Mouse (Mus musculus): ENCODE measurements at regions not wholly inside any gene's neighbourhood (a gene's known extent, or its start where the extent isn't known, plus 50 kb on each side); places are given as distances from the start of the nearest gene placed in this dataset.

DNA sequence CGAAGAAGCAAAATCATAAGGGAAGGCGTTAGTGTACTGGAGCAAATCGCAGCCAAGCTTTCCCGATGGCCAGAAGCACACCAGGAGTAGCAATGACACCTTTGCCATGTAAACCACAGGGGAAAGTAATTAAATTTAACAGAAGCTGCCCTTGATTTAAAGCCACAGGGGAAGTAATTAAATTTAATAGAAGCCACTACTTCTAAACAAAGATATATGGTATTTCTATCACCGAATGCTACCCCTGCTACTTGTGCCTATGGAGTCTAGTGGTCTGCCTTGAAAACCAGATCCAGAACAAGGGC, 240.9 kb downstream of the Ttll7 start:
- in situ Hi-C loops (cut with MboI, MseI), result no loop called here

DNA sequence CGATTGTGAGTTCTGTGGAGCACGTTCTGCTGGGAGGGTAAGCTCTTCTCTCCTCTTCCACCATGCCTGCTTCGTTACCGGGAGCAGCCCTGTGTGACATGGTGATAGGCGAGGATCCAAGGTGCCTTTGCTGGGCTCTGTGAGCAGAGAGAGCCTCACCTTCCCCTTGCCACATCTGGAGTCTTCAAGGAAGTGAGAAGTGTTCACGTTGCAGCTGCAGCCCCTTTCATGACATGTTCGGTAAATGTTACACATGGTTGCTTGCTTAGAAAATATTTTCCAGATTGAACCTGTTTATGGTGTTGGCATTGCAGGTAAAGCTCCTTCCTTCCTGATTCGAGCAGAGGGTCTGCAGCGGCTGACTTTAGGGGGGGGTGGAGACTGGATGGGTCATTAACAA, 244.0 kb downstream of the Ttll7 start:
- in situ Hi-C loops (cut with MboI, MseI), result no loop called here

DNA sequence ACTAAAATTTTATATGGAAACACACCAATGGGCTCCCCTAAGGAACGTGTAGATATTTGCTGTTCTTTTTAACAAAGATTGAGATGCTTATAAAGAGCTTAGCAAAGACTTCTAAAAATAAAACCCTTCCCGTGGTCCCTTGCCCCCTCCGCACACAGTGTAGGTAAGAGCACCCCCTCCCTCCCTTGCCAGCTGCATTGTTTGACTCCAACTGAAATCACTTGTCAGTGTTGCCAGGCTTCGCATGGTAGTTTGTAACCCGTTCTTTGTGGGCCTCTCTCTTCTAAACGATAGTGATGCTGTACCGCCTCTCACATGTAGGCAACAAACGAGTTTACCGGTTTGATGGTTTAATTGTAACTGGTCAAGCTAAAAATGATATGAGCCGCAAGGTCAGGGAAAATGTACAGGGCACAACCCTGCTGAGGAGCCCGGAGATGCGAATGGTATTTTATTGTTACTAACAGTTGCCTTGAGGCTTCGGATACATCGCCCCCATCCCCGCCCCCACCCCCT, 246.0 kb downstream of the Ttll7 start:
- in situ Hi-C loops (cut with MboI, MseI), result no loop called here

DNA sequence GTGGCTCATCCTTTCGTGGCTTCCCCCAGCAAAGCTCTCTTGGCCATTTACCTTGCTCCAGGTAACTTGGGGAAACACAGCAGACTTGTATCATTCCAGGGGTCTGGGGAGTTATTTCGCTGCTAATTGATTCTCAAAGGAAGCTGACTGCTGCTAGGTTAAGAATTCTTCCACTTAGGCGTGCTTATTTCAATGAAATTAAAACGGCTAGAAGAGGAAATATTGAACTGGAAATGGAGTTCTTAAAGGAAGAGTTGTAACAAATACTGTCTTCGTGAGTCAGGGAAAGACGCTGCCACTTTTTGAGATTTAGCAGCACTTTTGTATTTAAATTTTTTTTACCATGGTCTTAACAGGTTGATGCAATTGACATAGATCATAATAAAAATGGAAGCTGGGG, 246.4 kb downstream of the Ttll7 start:
- in situ Hi-C loops (cut with MboI, MseI), result no loop called here

DNA sequence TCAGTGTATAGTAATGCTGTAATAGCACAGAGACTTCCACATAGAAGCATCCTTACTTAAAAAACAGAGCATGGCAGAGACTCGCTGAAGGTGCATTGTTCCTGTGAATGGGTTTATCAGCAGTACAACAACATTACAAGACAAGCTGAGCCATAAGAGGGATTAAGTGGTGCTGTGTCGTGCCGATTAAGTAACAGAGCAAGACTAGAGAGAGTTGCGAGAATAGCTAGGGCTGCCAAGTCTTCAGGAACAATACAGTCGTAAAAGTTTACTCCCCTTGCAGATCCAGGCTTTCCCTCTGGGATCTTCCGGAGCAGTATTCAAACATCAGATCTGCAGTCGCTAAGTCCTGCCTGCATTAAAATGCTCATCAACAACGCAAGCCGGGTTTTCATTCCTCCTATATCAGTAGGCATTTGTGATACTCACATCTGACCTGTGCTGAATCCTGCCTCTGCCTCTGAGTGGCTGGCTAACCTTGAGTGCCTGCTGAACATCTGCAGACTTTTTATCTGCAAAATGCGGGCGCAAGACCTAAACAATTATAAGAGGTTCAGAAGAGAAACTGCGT, 247.1 kb downstream of the Ttll7 start:
- in situ Hi-C loops (cut with MboI, MseI), result no loop called here

DNA sequence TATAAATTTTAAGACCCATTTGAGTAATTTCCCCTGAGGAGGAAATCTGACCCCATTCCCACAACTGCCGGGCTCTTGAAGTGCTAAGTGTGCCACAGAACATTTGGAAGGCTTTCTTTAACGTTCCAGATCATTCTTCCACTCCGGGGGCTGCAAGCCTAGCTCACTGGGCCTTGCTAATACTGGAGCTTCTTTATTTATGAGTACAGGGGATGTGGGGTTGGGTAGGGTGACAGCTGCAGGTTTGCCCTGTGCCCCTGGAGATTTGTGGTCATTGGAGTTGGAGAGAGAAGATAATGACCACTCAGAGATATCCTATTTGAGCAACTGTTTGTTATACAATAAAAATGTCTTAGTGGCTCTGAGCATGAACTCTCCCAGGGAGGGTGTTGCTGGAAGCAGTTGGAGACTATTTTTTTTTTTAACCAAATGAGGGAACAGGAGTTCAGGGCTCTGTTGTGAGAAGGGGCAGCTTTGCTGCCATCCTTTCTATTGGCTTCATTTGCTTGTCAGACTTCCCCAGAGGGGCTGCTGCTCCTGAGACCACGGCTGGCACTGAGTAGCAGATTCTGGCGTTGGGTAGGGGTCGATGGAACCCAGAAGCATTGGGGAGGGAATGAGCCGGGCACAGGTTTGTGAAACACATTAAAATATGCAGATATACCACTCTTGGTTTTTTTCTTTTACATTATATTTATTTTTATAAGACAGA, 249.0 kb downstream of the Ttll7 start:
- in situ Hi-C loops (cut with MboI, MseI), result no loop called here

DNA sequence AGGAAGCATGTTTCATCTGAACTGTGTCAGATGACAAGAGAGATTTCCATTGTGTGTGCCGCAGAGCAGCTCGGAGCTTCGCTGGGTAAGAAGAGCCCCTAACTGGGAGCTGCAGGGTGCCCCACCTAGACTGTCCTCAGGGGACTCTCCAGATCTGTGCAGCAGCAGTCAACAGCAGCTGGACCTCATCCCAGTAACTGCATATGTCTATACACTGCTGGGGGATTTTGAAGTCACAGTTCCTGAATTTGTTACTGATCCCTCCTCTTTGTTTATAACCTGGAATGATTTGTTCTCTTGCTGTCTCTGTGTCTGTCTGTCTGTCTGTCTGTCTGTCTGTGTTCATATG, 249.6 kb downstream of the Ttll7 start:
- in situ Hi-C loops (cut with MboI, MseI), result no loop called here

DNA sequence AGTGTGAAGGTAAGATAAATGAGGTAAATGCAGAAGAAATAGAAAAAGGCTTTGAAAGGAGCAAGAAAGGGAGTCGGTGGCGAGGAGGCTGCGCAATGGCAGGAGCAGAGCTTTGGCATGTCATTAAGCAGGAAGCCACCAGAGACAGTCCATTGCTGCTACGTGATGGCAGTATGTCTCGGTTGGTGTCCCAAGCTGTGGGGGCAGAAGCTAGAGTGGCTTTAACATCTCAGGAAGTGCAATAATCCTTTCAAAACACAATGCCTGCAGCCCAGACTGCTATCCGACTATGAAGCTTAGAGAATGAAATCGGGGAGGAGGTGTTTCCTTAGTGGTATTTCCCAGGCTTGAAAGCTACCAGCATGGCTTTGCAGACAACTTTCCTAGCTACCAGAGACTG, 251.3 kb downstream of the Ttll7 start:
- in situ Hi-C loops (cut with MboI, MseI), result no loop called here

DNA sequence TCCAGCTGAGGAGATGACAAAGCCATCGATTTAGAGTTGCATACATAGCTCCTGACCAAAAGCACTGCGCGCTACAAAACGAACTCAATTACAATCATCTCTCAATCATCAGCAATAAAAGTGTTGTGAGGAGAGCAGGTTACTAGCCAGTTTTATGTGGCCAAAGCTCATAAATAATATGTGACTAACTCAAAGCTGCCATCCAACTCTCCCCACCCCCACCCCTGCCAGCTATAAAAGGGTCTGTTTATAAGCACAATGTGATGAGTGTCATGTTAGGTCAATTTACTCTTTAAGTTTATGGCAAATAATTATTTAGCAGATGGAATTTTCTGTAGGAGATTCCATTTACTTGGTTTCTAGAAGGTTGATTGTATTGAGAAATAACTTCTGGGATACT, 265.4 kb downstream of the Ttll7 start:
- in situ Hi-C loops (cut with MboI, MseI), result no loop called here

DNA sequence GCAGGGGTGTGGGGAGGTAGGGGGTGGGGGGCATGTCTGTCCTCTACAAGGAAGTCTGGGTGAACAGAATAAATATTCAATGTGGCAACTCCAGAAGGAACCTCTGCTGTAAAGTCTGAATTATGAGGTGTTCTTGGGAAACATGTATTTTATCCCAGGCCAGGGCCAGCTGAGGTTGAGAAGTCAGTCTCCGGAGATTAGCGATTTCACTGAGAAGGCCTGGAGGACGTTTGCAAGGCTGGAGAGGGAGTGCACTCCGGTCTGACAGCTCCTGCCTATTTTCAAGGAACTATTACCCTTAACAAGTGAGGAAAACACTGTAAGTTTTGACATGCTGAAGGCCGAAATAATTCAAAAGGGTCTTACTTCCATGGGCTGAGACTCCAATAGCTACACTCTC, 265.9 kb downstream of the Ttll7 start:
- in situ Hi-C loops (cut with MboI, MseI), result no loop called here

DNA sequence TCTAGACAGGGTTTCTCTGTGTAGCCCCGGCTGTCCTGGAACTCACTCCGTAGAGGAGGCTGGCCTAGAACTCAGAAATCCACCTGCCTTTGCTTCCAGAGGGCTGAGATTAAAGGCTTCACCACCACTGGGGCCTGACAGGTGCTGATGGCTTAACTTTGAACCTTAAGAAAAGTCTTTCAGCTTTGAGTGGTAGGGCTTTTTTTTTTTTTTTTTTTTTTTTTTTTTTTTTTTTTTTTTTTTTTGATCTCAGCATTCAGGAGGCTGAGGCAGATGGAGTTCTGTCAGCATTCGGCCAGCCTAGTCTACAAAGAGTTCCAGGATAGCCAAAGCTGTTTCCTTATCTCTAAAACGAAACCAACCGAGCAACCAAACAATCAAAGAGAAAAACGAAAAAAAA, 266.5 kb downstream of the Ttll7 start:
- in situ Hi-C loops (cut with MboI, MseI), result no loop called here

DNA sequence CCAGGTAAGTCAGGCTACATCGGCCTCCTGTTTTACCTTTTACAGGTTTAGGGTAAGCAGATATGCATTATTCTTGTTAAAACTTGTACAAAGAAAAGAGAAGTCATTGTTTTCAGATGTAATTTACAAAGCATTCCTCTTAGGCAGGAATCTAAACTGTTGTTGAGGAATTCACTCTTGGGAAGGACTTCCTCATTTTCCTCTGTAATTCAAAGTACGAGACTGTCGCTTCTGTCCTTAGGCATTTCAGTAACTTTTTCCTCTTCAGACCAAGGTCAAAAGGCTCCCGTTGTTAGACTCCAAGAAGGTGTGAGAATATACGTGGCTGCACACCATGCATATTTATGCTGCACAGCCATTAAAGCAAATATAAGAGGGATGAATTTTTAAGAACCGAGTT, 269.7 kb downstream of the Ttll7 start:
- in situ Hi-C loops (cut with MboI, MseI), result no loop called here

DNA sequence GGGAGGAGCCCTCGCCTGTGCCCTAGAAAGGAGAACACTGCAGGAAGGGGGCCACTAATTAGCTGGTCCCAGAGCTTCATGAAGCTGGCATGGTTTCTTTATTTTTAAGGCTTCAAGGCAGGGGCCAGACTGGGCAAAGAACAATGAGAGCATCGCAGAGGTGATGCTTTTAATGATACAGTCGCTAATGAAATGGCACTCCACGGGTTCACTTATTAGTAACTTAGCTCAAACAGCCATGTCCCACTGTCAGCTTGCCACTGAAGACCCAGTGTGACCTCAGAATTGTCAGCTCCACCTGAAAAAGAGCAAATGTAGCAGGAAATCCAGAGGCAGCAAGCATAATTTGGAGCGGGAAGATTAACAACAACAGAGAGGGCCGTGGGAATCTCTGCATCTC, 275.6 kb downstream of the Ttll7 start:
- in situ Hi-C loops (cut with MboI, MseI), result no loop called here

DNA sequence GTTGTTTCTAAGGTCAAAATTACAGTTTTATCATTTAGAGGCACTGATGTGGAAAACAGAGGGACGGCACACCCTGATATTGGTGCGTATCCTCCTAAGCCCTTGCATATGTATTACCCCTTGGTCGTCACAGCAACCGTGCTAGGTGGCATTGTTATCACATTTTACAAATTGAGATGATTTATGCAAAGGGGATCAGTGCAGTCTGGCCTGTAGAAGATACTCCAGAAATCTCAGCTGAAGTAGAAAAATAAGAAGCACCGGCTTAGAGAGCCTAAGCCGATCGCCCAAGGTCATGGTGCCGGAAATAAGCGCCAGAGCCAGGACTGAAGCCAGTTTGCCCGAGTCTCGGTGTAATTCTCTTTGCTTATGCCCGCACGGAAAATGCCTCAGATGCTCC, 280.7 kb downstream of the Ttll7 start:
- in situ Hi-C loops (cut with MboI, MseI), result no loop called here

DNA sequence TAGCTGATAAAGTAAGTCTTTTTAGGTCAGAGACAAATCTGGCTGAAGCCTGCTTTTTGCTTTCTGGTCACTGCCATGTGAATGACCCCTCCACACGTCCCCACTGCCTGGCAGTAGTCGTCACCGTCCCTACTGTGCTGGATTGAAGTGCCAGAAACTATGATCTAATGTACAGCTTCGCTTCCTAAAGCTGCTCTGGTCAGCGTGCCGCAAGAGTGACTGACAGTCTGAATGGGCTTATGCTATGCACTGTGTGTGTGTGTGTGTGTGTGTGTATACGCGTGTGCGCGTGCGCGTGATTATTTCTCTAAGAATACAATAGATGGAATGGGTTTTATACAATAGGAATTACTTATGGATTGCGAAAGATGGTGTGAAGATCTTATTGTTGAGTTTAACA, 281.2 kb downstream of the Ttll7 start:
- in situ Hi-C loops (cut with MboI, MseI), result no loop called here

DNA sequence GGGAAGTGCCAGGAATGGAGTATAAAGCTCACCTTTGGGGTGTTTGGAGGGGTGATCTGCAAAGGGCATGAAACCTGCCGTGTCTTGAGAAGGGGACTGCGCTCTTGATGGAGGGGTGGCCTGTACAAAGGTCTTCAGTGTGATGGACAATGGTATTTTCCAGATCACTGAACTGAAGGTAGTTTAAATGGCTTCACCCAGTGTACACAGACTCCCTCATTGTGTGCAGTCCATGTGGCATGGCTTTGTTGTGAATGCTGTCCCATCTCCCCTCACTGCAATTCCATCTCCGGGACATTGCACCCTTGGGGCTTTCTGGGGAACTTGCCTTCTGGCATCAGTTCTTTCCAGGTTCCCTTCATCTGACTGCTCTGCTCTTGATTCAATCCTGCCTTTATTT, 288.2 kb downstream of the Ttll7 start:
- in situ Hi-C loops (cut with MboI, MseI), result no loop called here

DNA sequence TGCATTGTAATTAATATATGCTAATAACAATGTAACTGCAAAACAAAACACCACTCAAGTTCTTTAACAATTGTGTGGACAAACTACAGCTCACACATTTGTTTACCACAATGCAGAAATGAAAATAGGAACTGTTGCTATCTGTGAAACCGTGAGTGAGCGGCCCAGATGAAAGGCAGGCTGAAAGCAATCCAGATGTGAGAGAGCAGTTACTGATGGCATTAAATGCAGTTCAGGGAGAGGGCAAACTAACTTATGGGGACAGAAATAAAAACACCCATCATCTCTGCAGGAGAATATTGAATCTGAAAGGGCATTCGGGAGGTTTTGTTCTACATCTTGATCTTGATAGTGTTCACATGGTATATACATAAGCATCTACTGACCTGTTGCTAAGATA, 301.3 kb downstream of the Ttll7 start:
- in situ Hi-C loops (cut with MboI, MseI), result no loop called here

DNA sequence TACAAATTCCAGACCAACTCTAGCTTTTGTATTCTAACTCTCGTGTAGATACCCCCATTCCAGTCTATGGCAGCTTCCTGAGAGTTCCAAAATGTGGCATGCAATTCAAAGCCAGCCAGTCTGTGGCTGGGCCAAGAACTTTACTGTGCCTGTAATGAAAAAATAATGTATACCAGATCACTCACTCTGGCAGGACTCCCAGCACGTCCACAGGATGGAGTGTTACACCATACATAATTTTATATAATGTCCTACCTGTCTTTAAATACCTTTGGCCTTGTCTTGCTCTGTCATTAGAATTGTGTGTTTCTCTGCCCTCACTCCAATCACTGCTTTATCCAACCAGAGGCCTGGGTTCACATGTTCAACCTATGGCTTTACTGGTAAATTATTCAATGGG, 301.8 kb downstream of the Ttll7 start:
- in situ Hi-C loops (cut with MboI, MseI), result no loop called here

DNA sequence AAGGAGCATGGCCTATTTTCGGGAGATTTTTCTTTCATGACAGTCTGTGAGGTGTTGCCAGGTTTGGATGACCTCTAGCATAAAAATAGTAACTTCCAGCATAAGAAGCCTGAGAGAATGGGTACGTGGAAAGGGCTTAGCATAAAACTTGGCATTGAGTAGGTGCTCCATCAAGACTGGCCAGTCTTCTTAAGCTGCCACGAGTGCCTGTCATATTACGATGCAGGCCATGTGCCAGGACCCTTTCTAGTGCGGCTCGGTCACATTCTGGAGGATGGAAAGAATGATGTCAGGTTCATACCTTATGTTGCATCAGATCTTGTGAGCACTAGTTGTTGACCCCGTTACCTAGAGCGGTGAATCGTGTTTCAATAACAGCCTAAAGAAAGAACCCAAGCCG, 311.0 kb downstream of the Ttll7 start:
- in situ Hi-C loops (cut with MboI, MseI), result no loop called here

DNA sequence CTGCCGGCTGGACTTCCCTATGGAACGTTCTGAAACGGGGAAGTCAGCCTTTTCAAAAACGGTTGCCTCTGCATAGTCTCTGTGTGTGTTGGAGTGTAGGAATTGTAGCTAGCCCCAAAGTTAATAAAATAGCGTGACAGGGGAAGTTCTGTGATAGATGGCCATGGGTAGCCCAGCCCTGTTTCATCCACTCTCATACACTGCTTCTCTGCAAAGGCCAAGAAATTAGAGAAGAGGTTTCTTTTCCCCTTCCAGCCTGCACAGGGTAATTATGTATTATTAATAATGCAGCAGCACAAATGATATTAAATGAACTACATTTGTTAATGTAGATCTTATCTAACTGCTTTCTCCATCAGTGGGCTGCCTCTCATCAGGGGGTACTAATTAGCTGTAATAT, 311.4 kb downstream of the Ttll7 start:
- in situ Hi-C loops (cut with MboI, MseI), result no loop called here

DNA sequence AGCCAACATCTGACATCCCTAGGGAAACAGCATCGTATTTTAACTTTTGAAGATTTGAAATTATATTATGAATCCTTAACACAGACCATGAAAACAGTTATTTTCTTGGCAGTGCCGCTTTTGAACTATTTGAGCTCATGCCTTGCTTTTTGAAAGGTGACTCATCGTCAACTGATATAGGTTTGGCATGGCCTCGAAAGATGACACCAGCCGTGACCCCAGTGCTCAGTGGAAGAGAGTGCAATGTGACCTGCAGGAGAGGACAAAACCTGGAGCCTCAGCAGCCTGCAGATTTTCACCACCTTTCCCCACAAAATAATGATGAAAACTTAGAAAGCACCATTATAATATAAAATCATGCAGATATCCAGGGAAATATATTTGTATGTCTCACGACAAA, 312.8 kb downstream of the Ttll7 start:
- in situ Hi-C loops (cut with MboI, MseI), result no loop called here

DNA sequence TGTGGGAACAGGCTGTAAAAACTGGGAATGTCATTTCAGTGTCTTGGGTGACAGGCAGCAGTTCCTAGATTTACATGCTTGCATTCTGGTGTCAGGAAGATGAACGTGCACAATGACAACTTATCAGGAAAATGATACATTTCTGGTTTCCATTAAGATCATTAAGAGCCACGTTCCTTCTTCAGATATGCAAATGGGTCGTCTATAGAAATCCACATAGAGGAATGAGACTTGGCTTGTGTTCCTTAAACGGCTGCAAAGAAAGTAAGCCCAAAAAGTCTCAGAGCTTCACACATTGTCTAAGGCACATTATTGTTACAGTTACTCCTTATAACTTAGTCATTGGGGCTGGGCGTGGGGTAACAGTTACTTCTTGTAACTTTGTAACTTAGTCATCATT, 314.4 kb downstream of the Ttll7 start:
- in situ Hi-C loops (cut with MboI, MseI), result no loop called here

DNA sequence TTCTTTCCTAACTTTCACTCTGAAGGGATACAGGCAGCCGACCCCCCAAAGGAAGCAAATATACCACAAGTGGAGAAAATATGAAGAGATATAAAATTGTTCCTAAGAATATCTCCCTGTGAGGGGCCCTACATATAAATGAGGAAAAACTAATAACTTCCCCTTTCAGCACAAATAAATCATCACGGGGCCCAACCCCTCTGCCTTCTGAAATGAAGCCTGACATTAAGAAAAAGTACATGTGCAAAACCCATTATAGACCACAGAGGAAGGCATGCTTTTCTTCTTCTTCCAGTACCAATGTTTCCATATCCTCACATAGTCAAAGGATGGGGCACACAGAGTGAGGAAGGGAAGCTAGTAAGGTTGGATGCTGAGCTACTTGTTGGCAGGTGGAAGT, 317.0 kb downstream of the Ttll7 start:
- in situ Hi-C loops (cut with MboI, MseI), result no loop called here

DNA sequence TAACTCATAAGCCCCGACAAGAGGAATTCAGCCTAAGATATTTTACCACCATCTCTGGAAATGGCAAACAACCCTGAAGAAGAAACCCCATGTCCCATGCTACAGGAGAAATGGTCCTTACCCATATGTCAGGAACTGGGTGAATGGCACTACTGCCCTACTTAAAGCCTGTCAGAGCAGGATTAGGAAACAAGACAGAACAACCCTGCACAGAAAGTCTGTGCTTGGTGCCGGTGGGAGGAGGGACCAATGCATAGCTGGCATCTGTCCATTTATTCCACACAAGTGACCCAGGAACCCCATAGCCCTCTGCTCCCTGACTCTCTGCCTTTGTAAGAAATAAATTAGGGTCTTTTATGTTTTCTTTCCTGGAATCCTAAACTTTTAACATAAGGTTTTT, 317.9 kb downstream of the Ttll7 start:
- in situ Hi-C loops (cut with MboI, MseI), result no loop called here
